18 mouse cellular contexts compared by ENCODE assay signal in the genomic region with DNA sequence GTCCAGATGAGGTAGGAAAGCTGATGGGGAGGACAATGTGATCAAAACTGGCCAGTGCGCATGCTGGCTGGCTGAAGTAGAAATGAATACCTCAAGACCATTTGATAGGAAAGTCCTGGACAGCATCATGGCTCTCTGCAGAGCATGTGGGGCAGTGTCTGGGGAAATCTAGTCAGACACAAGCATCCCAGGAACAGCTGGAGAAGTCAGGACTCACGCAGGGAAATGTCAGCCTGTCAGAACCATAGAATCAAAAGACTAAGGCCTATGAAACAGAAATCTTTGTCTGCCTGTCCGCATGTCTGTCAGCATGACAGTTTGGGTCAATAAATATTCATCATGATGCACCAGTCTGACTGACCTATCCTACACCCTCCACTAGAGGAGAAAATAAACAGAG.
"Had no signal": no experiment of that assay in that cellular context is flagged by ENCODE, and none has a peak within 500 bp of the region (broad histone marks: within the 10 kb centered on the region; RNA-seq: fewer than 3 reads in every experiment).

No protein-coding gene starts in this region.

- H3K4me2 ChIP-seq: lung, embryonic 14.5 days; midbrain, embryonic 12.5 days; neural tube, embryonic 13.5 days; neural tube, embryonic 15.5 days had no signal

- H3K36me3 ChIP-seq: midbrain, embryonic 10.5 days; midbrain, embryonic 12.5 days; neural tube, embryonic 13.5 days; neural tube, embryonic 15.5 days had no signal

- H3K27me3 ChIP-seq: midbrain, embryonic 12.5 days; neural tube, embryonic 13.5 days; neural tube, embryonic 15.5 days had no signal

- DNase-seq: lung, adult 18-20 months; lung, embryonic 14.5 days; lung, postnatal 10 days; lung, postnatal 4 days; midbrain, embryonic 14.5 days; retina, postnatal 1 day; right cerebral cortex, adult 18-20 months; right cerebral cortex, postnatal 25 days; right cerebral cortex, postnatal 4 days; spleen, adult 18-20 months; thymus, adult 18-20 months; thymus, postnatal 14 days; thymus, postnatal 36 days had no signal

- H3K9me3 ChIP-seq: midbrain, embryonic 10.5 days; midbrain, embryonic 12.5 days; neural tube, embryonic 13.5 days; neural tube, embryonic 15.5 days had no signal

- H3K4me3 ChIP-seq: midbrain, embryonic 10.5 days; midbrain, embryonic 12.5 days; myocyte; neural tube, embryonic 13.5 days; neural tube, embryonic 15.5 days had no signal

- H3K27ac ChIP-seq: midbrain, embryonic 10.5 days; midbrain, embryonic 12.5 days; neural tube, embryonic 13.5 days; neural tube, embryonic 15.5 days had no signal

- H3K4me1 ChIP-seq: midbrain, embryonic 10.5 days; midbrain, embryonic 12.5 days; neural tube, embryonic 13.5 days; neural tube, embryonic 15.5 days had no signal

- H3K9ac ChIP-seq: lung, embryonic 14.5 days; midbrain, embryonic 12.5 days; neural tube, embryonic 13.5 days; neural tube, embryonic 15.5 days had no signal
